Mouse (Mus musculus): ENCODE measurements at regions not wholly inside any gene's neighbourhood (a gene's known extent, or its start where the extent isn't known, plus 50 kb on each side); places are given as distances from the start of the nearest gene placed in this dataset.

GRCm38 (mm10) chr9:113496176-113496732 lies 211.8 kb downstream of the Pdcd6ip start:
- no peak for DNase-seq (ENCODE audit: low spot score in 2 of 2)

GRCm38 (mm10) chr9:113488651-113489050 lies 219.4 kb downstream of the Pdcd6ip start:
- no peak for DNase-seq (ENCODE audit: low spot score in 2 of 2)

- no peak for DNase-seq (ENCODE audit: low spot score in 2 of 2)
These were observed 221.5 kb downstream of the Pdcd6ip start for GRCm38 (mm10) chr9:113486494-113487081.

GRCm38 (mm10) chr9:113479897-113480296 lies 228.2 kb downstream of the Pdcd6ip start:
- no peak for DNase-seq (ENCODE audit: low spot score in 2 of 2)

GRCm38 (mm10) chr9:113478761-113479265 lies 229.2 kb downstream of the Pdcd6ip start:
- no peak for DNase-seq (ENCODE audit: low spot score in 2 of 2)

- DNase-seq (ENCODE audit: low spot score in 2 of 2), result no peak
These were observed 236.3 kb downstream of the Pdcd6ip start for GRCm38 (mm10) chr9:113471781-113472180.

GRCm38 (mm10) chr9:113462888-113463287 lies 245.2 kb downstream of the Pdcd6ip start:
- no peak for DNase-seq (ENCODE audit: low spot score in 2 of 2)

- no peak for DNase-seq (ENCODE audit: low spot score in 2 of 2)
These were observed 245.7 kb downstream of the Pdcd6ip start for GRCm38 (mm10) chr9:113462267-113462887.

GRCm38 (mm10) chr9:113459885-113460284 lies 248.2 kb downstream of the Pdcd6ip start:
- DNase-seq (ENCODE audit: low spot score in 2 of 2), result no peak

GRCm38 (mm10) chr9:113459221-113459620 lies 248.8 kb downstream of the Pdcd6ip start:
- no peak for DNase-seq (ENCODE audit: low spot score in 2 of 2)

GRCm38 (mm10) chr9:113458741-113459154 lies 249.3 kb downstream of the Pdcd6ip start:
- DNase-seq (ENCODE audit: low spot score in 2 of 2), result no peak

GRCm38 (mm10) chr9:113457169-113457850 lies 250.7 kb downstream of the Pdcd6ip start:
- DNase-seq (ENCODE audit: low spot score in 2 of 2), result no peak

- no peak for DNase-seq (ENCODE audit: low spot score in 2 of 2)
These were observed 252.5 kb downstream of the Pdcd6ip start for GRCm38 (mm10) chr9:113455577-113455976.

GRCm38 (mm10) chr9:113453231-113453630 lies 254.8 kb downstream of the Pdcd6ip start:
- no peak for DNase-seq (ENCODE audit: low spot score in 2 of 2)

- peak; percentile 62 to 75 for DNase-seq (ENCODE audit: low spot score in 2 of 2)
These were observed 266.2 kb downstream of the Pdcd6ip start for GRCm38 (mm10) chr9:113441770-113442411.

GRCm38 (mm10) chr9:113438394-113438793 lies 269.7 kb downstream of the Pdcd6ip start:
- no peak for DNase-seq (ENCODE audit: low spot score in 2 of 2)

GRCm38 (mm10) chr9:113435921-113436320 lies 272.1 kb downstream of the Pdcd6ip start:
- DNase-seq (ENCODE audit: low spot score in 2 of 2), result no peak

GRCm38 (mm10) chr9:113433424-113433823 lies 274.6 kb downstream of the Pdcd6ip start:
- no peak for DNase-seq (ENCODE audit: low spot score in 2 of 2)

- DNase-seq (ENCODE audit: low spot score in 2 of 2), result no peak
These were observed 275.4 kb downstream of the Pdcd6ip start for GRCm38 (mm10) chr9:113432601-113433179.

GRCm38 (mm10) chr9:113430411-113430810 lies 277.6 kb downstream of the Pdcd6ip start:
- no peak for DNase-seq (ENCODE audit: low spot score in 2 of 2)

- no peak for DNase-seq (ENCODE audit: low spot score in 2 of 2)
These were observed 280.8 kb downstream of the Pdcd6ip start for GRCm38 (mm10) chr9:113427281-113427680.

Measured in gastrocnemius, postnatal 4 days (tissue).